Mouse (Mus musculus) ES-Bruce4 (cell line): ENCODE measurements around the gene Angptl6.

ENCODE experiments used
- CTCF ChIP-seq: IDR thresholded peaks from one replicate; pipeline ENCODE4 v1.8.1; 2011; ENCODE audit warnings: low read depth, low read length
- EP300 ChIP-seq: IDR thresholded peaks from 2 replicates; pipeline ENCODE4 v1.6.1; 2011; ENCODE audit warnings: low read depth, low read length; ENCODE audit not compliant: insufficient read depth
- POLR2A ChIP-seq: IDR thresholded peaks from one replicate; pipeline ENCODE4 v1.8.1; 2011; ENCODE audit warnings: low read length; ENCODE audit not compliant: insufficient read depth

DNA sequence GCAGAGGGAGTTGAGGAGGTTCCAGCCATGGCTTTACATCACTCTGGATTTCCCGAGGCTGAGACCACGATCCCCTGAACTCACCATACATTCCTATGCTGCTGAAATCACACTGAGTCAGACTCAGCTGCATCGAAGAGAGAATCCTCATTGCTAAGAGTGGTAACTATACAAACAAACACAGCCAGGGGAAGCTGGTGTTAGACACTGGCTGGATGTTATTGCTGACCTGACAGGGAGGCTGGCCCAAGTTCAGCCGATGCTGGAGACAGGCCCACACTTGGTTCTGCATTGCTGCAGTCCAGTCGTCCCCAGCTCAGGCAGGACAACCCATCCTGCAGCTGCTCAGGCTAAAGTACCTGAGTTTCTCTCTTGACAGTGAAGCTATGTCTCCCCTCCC, 53.7 kb downstream of the Angptl6 start:
- TF ChIP-seq CTCF (no peak), POLR2A (no peak), EP300 (no peak)
